Mouse (Mus musculus): Measurements from ENCODE around the gene Lrr1. TPM values are rescaled to one million over a fixed set of nuclear protein-coding genes. Genes with fewer than 3 reads are reported as not detected.

The Lrr1 gene
- not detected for polyA plus RNA-seq (2017; shearing (Covaris generic))

GRCm38 (mm10) chr12:69168461-69169106 lies at the start of gene Lrr1:
Gene Lrr1, plus strand, starts transcription at chr12:69168814.

DNA sequence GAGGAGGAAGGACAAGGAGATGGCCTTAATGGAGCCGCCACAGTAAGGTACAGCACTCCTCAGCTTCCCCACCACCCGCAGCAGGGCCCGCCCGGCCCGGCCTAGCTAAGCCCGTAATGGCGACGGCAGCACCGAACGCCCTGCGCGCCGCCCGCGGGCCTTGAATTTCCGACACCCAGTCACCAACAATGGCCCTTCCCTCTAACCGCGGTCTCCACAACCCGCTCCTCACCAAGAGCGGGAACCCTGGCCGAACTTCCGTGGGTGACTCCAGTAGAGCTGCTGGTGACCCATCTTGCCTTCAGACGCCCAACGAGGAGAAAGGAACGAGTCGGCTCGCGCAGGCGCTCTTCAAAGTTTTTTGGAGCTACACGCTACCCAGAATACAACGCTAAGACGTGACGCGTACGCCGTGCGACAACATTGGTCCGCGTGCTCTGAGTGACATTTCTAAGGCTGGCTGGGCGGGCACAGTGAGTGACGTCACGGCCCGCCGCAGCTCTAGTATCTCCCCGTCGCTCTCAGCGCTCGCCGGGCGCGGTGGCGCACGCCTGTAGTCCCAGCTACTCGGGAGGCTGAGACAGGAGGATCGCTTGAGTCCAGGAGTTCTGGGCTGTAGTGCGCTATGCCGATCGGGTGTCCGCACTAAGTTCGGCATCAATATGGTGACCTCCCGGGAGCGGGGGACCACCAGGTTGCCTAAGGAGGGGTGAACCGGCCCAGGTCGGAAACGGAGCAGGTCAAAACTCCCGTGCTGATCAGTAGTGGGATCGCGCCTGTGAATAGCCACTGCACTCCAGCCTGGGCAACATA lies 9.6 kb upstream of the Lrr1 start, which contains the start of gene Rps29:
TSS of gene Rps29 (minus strand) at position 422 of the 813 bp plus-strand sequence.

GRCm38 (mm10) chr12:69183583-69184308 lies 15.1 kb downstream of the Lrr1 start, which contains the start of the genes Rpl36al and Mgat2:
Gene Rpl36al, minus strand, starts transcription at chr12:69184083.
Gene Mgat2, plus strand, starts transcription at chr12:69184157.

DNA sequence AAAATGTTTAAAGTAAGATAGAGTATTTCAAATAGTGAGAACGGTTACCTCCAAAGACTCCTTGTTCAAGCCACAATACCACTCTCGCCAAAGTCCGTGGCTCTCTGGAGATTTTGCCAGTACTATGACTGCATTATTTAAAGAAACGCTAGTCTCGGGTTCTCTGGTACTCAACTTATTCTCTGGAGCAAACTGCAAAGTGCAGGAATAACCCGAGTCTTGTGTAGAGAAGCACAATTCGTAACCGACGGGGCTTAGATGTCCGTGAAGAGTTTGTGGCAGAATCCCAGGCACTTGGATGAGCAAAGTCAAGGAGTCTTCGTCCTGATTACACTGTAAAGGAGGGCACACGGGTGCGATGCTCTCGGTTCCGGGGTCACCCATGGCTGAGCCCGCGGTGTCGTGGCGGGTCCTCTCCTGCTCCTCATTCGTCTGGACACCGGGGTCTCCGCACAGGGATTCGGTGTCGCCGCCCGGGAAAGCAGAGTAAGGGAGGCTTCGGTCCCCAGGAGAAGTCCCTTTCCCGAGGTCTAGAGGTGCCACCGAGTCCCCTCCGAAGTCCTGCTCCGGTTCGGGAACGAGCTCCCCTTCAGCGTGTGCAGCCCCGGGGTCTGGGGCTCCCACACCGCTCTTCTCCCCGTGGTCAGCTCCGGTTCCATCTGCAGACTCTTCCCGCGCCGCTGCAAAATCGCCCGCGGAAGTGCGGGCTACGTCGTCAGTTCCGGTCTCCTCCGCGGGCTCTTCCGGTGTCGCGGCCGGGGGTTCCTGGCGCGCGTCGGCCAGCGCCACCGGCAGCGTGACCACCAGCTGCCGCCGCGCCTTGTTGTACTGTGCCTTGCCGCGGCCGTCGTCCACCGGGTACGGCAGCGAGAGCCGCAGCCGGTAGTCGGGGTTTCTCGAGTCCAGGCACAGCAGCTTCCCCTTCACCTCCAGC lies 28.1 kb downstream of the Lrr1 start, which contains the start of gene Gm49383:
TSS of gene Gm49383 (minus strand) at position 661 of the 934 bp plus-strand sequence.

DNA sequence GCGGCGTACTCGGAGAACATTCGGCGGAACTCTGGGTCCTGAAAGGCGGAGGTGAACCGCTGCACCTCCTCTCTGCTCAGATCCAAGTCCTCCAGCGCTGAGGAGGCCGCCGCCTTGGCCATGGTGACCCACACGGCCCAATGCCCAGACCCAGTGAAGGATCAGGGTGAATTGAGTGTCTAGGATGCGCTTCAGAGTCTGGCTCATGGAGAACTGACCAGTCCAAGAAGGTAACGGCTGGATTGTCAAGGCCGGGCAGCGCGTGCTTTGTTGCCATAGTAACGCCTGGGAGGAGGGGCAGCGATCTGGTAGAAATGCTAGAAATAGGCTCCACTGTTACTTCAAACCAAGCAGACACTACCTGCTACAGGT lies 29.5 kb downstream of the Lrr1 start, which contains the start of gene Dnaaf2:
TSS of gene Dnaaf2 (minus strand) at position 266 of the 372 bp plus-strand sequence.

GRCm38 (mm10) chr12:69204052-69204833 lies 35.6 kb downstream of the Lrr1 start, which contains the start of gene Gm49384:
Gene Gm49384, minus strand, starts transcription at chr12:69204267.

DNA sequence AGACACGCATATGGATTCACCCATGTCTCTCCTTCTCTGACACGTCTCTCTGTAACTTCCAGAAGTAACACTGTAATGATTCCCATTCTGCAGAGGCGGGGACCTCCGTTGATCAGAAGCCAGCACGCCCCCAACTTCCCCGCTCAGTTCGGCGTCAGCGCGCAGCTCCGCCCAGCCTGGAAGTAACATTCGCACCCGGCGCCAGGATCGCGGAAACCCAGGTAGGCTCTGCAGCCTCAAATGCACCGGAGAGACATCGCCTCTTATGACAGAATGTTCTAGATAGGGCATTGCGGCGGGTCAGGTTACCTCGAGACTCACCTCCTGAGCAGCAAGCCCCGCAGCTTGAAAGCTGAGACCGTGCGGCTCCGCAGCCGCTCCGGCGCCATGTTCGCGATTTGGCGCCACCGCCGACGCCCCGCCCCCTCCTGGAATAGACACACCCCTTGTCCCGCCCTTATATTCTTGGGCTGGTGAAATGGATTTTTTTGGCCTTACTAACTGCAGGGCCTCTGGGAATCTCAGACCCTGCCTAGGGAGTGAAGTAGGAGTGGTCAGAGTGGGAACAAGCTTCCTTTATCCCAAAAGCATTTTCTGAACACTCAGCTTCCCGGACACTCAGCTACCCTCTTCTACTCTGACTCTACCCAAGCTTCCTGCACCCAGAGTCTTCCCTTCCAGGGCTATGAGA lies 59.3 kb downstream of the Lrr1 start, which contains the start of gene Pole2:
TSS of gene Pole2 (minus strand) at position 420 of the 691 bp plus-strand sequence.

Other genes with a start within 250 kb of the Lrr1 start
- gene Rps29, start 9.6 kb upstream of the Lrr1 start, polyA plus RNA-seq (2017; shearing (Covaris generic)): 2,065 TPM
- 326 TPM for gene Rpl36al, start 15.3 kb downstream of the Lrr1 start, polyA plus RNA-seq (2017; shearing (Covaris generic))
- 61.4 TPM for gene Mgat2, start 15.3 kb downstream of the Lrr1 start, polyA plus RNA-seq (2017; shearing (Covaris generic))
- gene Gm49383, start 28.3 kb downstream of the Lrr1 start, polyA plus RNA-seq (2017; shearing (Covaris generic)): 9.1 TPM
- 3.1 TPM for gene Dnaaf2, start 29.6 kb downstream of the Lrr1 start, polyA plus RNA-seq (2017; shearing (Covaris generic))
- 8.9 TPM for gene Gm49384, start 35.5 kb downstream of the Lrr1 start, polyA plus RNA-seq (2017; shearing (Covaris generic))
- 3.3 TPM for gene Pole2, start 59.4 kb downstream of the Lrr1 start, polyA plus RNA-seq (2017; shearing (Covaris generic))
- gene Klhdc1, start 72.4 kb downstream of the Lrr1 start, polyA plus RNA-seq (2017; shearing (Covaris generic)): 18.9 TPM
- 24.6 TPM for gene Klhdc2, start 127.9 kb downstream of the Lrr1 start, polyA plus RNA-seq (2017; shearing (Covaris generic))
- 142 TPM for gene Nemf, start 188.4 kb downstream of the Lrr1 start, polyA plus RNA-seq (2017; shearing (Covaris generic))
- gene Arf6, start 203.3 kb downstream of the Lrr1 start, polyA plus RNA-seq (2017; shearing (Covaris generic)): 389 TPM
- gene Gm9887, start 203.6 kb downstream of the Lrr1 start, polyA plus RNA-seq (2017; shearing (Covaris generic)): 5.6 TPM